ENCODE assay signal across 8 mouse cellular contexts in genomic region chr8:70487993-70488796, GRCm38 (mm10). TPM values are rescaled to one million over a fixed set of nuclear protein-coding genes. Genes with fewer than 3 reads are reported as not detected.
DNase-seq lines count a peak whose midpoint lies in the region; ATAC-seq and TF ChIP-seq lines count a peak whose summit lies in the region.

No protein-coding gene starts in this region.

- WGBS in spleen, adult 2 months: 2% methylated on average over 55 of the region's 55 CpGs
- WGBS in forebrain, embryonic 13.5 days: 2% methylated on average over 49 of the region's 55 CpGs

- no peak overlapping the region for H3K27ac ChIP-seq in spleen, adult 2 months (ENCODE audit: insufficient read depth, low read length)
- H3K27ac ChIP-seq in forebrain, embryonic 13.5 days: no peak overlapping the region

- H3K9ac ChIP-seq in forebrain, embryonic 13.5 days: peak overlapping the region; percentile 37; the same call in 1 of the 2 replicates

- no peak for TF ChIP-seq POLR2A in spleen, adult 2 months (IDR thresholded peaks at IDR 0.05; ENCODE audit: low read depth, low read length)

- no peaks in the 10 kb centered on the region for H3K9me3 ChIP-seq in forebrain, embryonic 13.5 days (replicated peaks)

- H3K4me3 ChIP-seq in spleen, adult 2 months (ENCODE audit: extremely low read depth, insufficient read depth, insufficient read length): peak overlapping the region; percentile 15
- H3K4me3 ChIP-seq in forebrain, embryonic 13.5 days: peak overlapping the region; percentile 32

- H3K4me2 ChIP-seq in forebrain, embryonic 13.5 days: peak overlapping the region; percentile 72

- no peak for DNase-seq in spleen, adult 2 months (ENCODE audit: low read depth in 1 of 2, low spot score in 2 of 2)
- no peak for DNase-seq in spleen, adult 18-20 months
- DNase-seq in kidney, postnatal 25 days: peak; percentile 35 to 76
- no peak for DNase-seq in urinary bladder, postnatal 10 days (ENCODE audit: low spot score)
- DNase-seq in layer of hippocampus, postnatal 25 days (ENCODE audit: extremely low spot score in 1 of 2, low spot score in 1 of 2): no peak

- no peak for TF ChIP-seq CTCF in spleen, adult 2 months (IDR thresholded peaks at IDR 0.05; ENCODE audit: extremely low read depth, insufficient read depth, insufficient read length, insufficient replicate concordance)

- H3K36me3 ChIP-seq in spleen, adult 2 months (ENCODE audit: control insufficient read depth, insufficient read depth, low read length): no peaks in the 10 kb centered on the region
- H3K36me3 ChIP-seq in forebrain, embryonic 13.5 days (ENCODE audit: poor library complexity, severe bottlenecking): no peaks in the 10 kb centered on the region

- H3K4me1 ChIP-seq in spleen, adult 2 months (ENCODE audit: control insufficient read depth, insufficient read depth, insufficient read length): peaks cover 11% of the 10 kb centered on the region
- H3K4me1 ChIP-seq in forebrain, embryonic 13.5 days: peaks cover 48% of the 10 kb centered on the region

- peaks cover 38% of the 10 kb centered on the region for H3K27me3 ChIP-seq in spleen, adult 2 months (ENCODE audit: control insufficient read depth, insufficient read depth, low read length)
- peaks cover 98% of the 10 kb centered on the region for H3K27me3 ChIP-seq in forebrain, embryonic 13.5 days

- ATAC-seq in forebrain, embryonic 13.5 days: no peak; the same call in 1 of the 2 replicates
- peak; percentile 62; the same call in 1 of the 2 replicates for ATAC-seq in megakaryocyte, adult 5-6 weeks (ENCODE audit: poor library complexity, severe bottlenecking)
- ATAC-seq in inflammation-experienced regulatory T-cells, adult 6 months: no peak

RNA-seq across cellular contexts. Expression of gene Tmem59l, which starts 1.0 kb away (rescaled TPM):
- polyA plus RNA-seq in spleen, adult 2 months (2012; rRNA removed): 0.14 TPM in 1 of 2 replicates, not detected in the other
- polyA plus RNA-seq in forebrain, embryonic 13.5 days (2015; fragmentation: Nextera tagmentation; extraction: Ambion mirVana): 32.5 and 38.0 TPM in 2 replicates
- total RNA-seq in megakaryocyte, adult 5-6 weeks (2015): not detected in 2 replicates
- total RNA-seq in megakaryocyte, adult 5-6 weeks (2017): not detected in 2 replicates
- polyA plus RNA-seq in inflammation-experienced regulatory T-cells, adult 6 months (2017; shearing (Covaris generic)): under 1 TPM in 1 of 3 experiments, not detected in 2; 0.47 TPM
- total RNA-seq in layer of hippocampus, postnatal 25 days (2021): 100 to 1,000 TPM; 318 to 351 TPM

RNA-seq across cellular contexts. Expression of gene Crlf1, which starts 4.8 kb away (rescaled TPM):
- 3.4 and 5.4 TPM in 2 replicates for polyA plus RNA-seq in spleen, adult 2 months (2012; rRNA removed)
- 0.86 and 0.92 TPM in 2 replicates for polyA plus RNA-seq in forebrain, embryonic 13.5 days (2015; fragmentation: Nextera tagmentation; extraction: Ambion mirVana)
- not detected in 2 replicates for total RNA-seq in megakaryocyte, adult 5-6 weeks (2015)
- not detected in 2 replicates for total RNA-seq in megakaryocyte, adult 5-6 weeks (2017)
- polyA plus RNA-seq in inflammation-experienced regulatory T-cells, adult 6 months (2017; shearing (Covaris generic)): not detected
- 10 to 100 TPM; 45.2 to 49.5 TPM for total RNA-seq in layer of hippocampus, postnatal 25 days (2021)

RNA-seq across cellular contexts. Expression of gene Klhl26, which starts 11.4 kb away (rescaled TPM):
- polyA plus RNA-seq in spleen, adult 2 months (2012; rRNA removed): 21.8 and 30.9 TPM in 2 replicates
- 15.3 and 16.4 TPM in 2 replicates for polyA plus RNA-seq in forebrain, embryonic 13.5 days (2015; fragmentation: Nextera tagmentation; extraction: Ambion mirVana)
- total RNA-seq in megakaryocyte, adult 5-6 weeks (2015): 1.6 and 2.4 TPM in 2 replicates
- total RNA-seq in megakaryocyte, adult 5-6 weeks (2017): 3.6 and 5.4 TPM in 2 replicates
- polyA plus RNA-seq in inflammation-experienced regulatory T-cells, adult 6 months (2017; shearing (Covaris generic)): 10 to 100 TPM in 1 of 3 experiments, 1 to 10 TPM in 2; 6.5 to 10.4 (median 8.8) TPM
- total RNA-seq in layer of hippocampus, postnatal 25 days (2021): 10 to 100 TPM; 54.1 to 60.7 TPM

RNA-seq across cellular contexts. Expression of gene Rex1bd, which starts 18.4 kb away (rescaled TPM):
- 86.2 and 132 TPM in 2 replicates for polyA plus RNA-seq in spleen, adult 2 months (2012; rRNA removed)
- 150 and 154 TPM in 2 replicates for polyA plus RNA-seq in forebrain, embryonic 13.5 days (2015; fragmentation: Nextera tagmentation; extraction: Ambion mirVana)
- 40.4 and 47.5 TPM in 2 replicates for total RNA-seq in megakaryocyte, adult 5-6 weeks (2015)
- total RNA-seq in megakaryocyte, adult 5-6 weeks (2017): 37.3 and 43.7 TPM in 2 replicates
- polyA plus RNA-seq in inflammation-experienced regulatory T-cells, adult 6 months (2017; shearing (Covaris generic)): 10 to 100 TPM; 67.7 to 85.1 (median 84.4) TPM
- total RNA-seq in layer of hippocampus, postnatal 25 days (2021): 100 to 1,000 TPM in 1 of 2 experiments, 10 to 100 TPM in 1; 91.1 to 101 TPM

RNA-seq across cellular contexts. Expression of gene Uba52, which starts 22.4 kb away (rescaled TPM):
- 611 and 613 TPM in 2 replicates for polyA plus RNA-seq in spleen, adult 2 months (2012; rRNA removed)
- polyA plus RNA-seq in forebrain, embryonic 13.5 days (2015; fragmentation: Nextera tagmentation; extraction: Ambion mirVana): 812 and 920 TPM in 2 replicates
- total RNA-seq in megakaryocyte, adult 5-6 weeks (2015): 2,237 and 2,370 TPM in 2 replicates
- 4,162 and 4,635 TPM in 2 replicates for total RNA-seq in megakaryocyte, adult 5-6 weeks (2017)
- 1,000 to 10,000 TPM; 2,608 to 4,221 (median 3,776) TPM for polyA plus RNA-seq in inflammation-experienced regulatory T-cells, adult 6 months (2017; shearing (Covaris generic))
- 1,000 to 10,000 TPM; 1,005 to 1,128 TPM for total RNA-seq in layer of hippocampus, postnatal 25 days (2021)

Comparison
In these comparisons a context has a peak if more than half of its experiments do, and no peak if none do; other contexts are left out.
1. DNase-seq: peak in kidney, postnatal 25 days (2 of 2); none in spleen, adult 2 months (0 of 2), spleen, adult 18-20 months (0 of 2), urinary bladder, postnatal 10 days (single experiment) and layer of hippocampus, postnatal 25 days (0 of 2).
2. RNA of gene Tmem59l, which starts 1.0 kb away (polyA plus RNA-seq): 32.5 to 38.0 TPM in forebrain, embryonic 13.5 days; 0.14 TPM in spleen, adult 2 months and 0.47 TPM in inflammation-experienced regulatory T-cells, adult 6 months; every median in the first group is over 10 times any median in the second.